Mouse (Mus musculus): ENCODE measurements around the gene Rwdd1. TPM values are rescaled to one million over a fixed set of nuclear protein-coding genes. Genes with fewer than 3 reads are reported as not detected.
A peak's percentile ranks its signal among the peaks of the same experiment; 100 is the strongest.

Rwdd1 gene
- polyA plus RNA-seq, 1 experiment from 2014 or later: 134 TPM

GRCm38 (mm10) chr10:33950803-33951583 lies 68.4 kb downstream of the Rwdd1 start, which contains the start of gene Zup1:
Gene Zup1, minus strand, starts transcription at chr10:33951269.
- H3K27ac ChIP-seq (ENCODE audit: low read length): peak within 1 kb of the TSS; percentile 68; the same call in 1 of the 2 replicates

More at GRCm38 (mm10) chr10:33950803-33951583, 68.4 kb downstream of the Rwdd1 start, which contains the start of gene Zup1:
- Histone ChIP-seq H3K9ac (replicated peaks; ENCODE audit: low read depth, low read length) (peak within 1 kb of the TSS; percentile 80), H3K4me3 (ENCODE audit: low read depth, low read length) (peak within 1 kb of the TSS; percentile 70), H3K27me3 (ENCODE audit: control insufficient read depth, insufficient read depth, low read length) (no peaks in the 10 kb centered on the region), H3K4me1 (ENCODE audit: control insufficient read depth, insufficient read depth, low read length) (peaks cover 6% of the 10 kb centered on the region; the same call in 1 of the 2 replicates), H3K9me3 (ENCODE audit: control insufficient read depth, low read depth, low read length) (no peaks in the 10 kb centered on the region), H3K4me2 (replicated peaks; ENCODE audit: low read depth, low read length) (peak within 1 kb of the TSS; percentile 70), H3K36me3 (ENCODE audit: control insufficient read depth, insufficient read depth, low read length) (peaks cover 4% of the 10 kb centered on the region; the same call in 1 of the 2 replicates)
- peak; percentile 96 for ATAC-seq (ENCODE audit: insufficient number of reproducible peaks, insufficient read depth, low FRiP score, low read depth)
- 2% methylated on average over 42 of the region's 42 CpGs for WGBS

Other genes with a start within 250 kb of the Rwdd1 start
- gene Sult3a2, start 232.9 kb downstream of the Rwdd1 start, polyA plus RNA-seq (2014; fragmentation: Nextera tagmentation; extraction: Ambion mirVana): not detected in 2 replicates
- not detected in 2 replicates for gene Sult3a1, start 161.9 kb downstream of the Rwdd1 start, polyA plus RNA-seq (2014; fragmentation: Nextera tagmentation; extraction: Ambion mirVana)
- gene Rsph4a, start 114.5 kb downstream of the Rwdd1 start, polyA plus RNA-seq (2014; fragmentation: Nextera tagmentation; extraction: Ambion mirVana): 0.14 TPM in 1 of 2 replicates, not detected in the other
- 25.9 and 26.5 TPM in 2 replicates for gene Zup1, start 68.4 kb downstream of the Rwdd1 start, polyA plus RNA-seq (2014; fragmentation: Nextera tagmentation; extraction: Ambion mirVana)
- not detected in 2 replicates for gene Trappc3l, start 18.0 kb upstream of the Rwdd1 start, polyA plus RNA-seq (2014; fragmentation: Nextera tagmentation; extraction: Ambion mirVana)
- not detected in 2 replicates for gene Calhm4, start 24.7 kb upstream of the Rwdd1 start, polyA plus RNA-seq (2014; fragmentation: Nextera tagmentation; extraction: Ambion mirVana)
- gene Calhm5, start 76.9 kb upstream of the Rwdd1 start, polyA plus RNA-seq (2014; fragmentation: Nextera tagmentation; extraction: Ambion mirVana): 0.76 and 0.95 TPM in 2 replicates
- 1.1 and 2.3 TPM in 2 replicates for gene Calhm6, start 108.4 kb upstream of the Rwdd1 start, polyA plus RNA-seq (2014; fragmentation: Nextera tagmentation; extraction: Ambion mirVana)
- gene Dse, start 188.1 kb upstream of the Rwdd1 start, polyA plus RNA-seq (2014; fragmentation: Nextera tagmentation; extraction: Ambion mirVana): 27.9 and 29.0 TPM in 2 replicates